Mouse (Mus musculus): ENCODE data around the gene 4933407L21Rik. TPM values are rescaled to one million over a fixed set of nuclear protein-coding genes. Genes with fewer than 3 reads are reported as not detected.

4933407L21Rik gene
- total RNA-seq, 2 experiments from 2014 or later, result 6.3 to 7.8 TPM

DNA sequence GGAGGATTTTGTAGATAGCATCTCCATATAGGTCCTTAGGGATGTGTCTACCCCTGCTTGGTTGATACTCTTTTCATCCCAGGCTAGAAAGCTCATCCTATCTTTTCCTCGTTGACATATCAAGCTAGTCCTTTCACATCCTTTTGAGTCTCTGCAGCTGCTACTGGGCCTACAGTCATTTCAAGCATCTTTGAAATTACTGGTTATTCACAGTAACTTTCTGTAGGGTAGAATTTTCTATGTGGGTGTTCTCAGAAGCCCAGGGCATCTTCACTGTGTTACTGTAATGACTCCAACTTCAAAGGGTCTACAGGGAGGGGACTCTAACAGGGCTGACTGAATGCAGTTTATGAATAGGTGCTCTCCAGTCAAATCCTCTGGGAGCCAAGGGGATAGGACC lies 9.0 kb downstream of the 4933407L21Rik start:
- no peak for DNase-seq (ENCODE audit: extremely low spot score in 1 of 2, low spot score in 2 of 2)
- intact Hi-C loops (cut with DNase I), result loop anchor here (10.0 kb wide), 1 partner anchor 83 kb away; no protein-coding TSS in a partner anchor

DNA sequence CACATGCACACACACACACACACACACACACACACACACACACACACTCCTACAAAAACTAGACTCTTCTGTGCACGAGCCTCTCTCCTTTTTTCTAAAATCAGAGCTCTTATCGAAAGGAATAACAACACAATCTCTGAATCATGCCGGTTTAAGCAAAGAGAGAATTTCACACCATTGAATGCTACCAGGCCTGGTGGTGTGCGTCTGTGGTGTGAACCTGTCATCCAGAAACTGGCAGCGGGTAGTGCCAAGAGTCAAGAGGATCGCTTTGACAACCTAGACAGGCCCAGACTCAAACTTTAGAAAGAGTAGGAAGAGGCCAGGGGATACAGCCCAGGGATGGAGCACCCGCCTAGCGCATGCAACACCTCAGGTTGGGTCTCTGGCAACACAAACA lies 14.0 kb downstream of the 4933407L21Rik start:
- intact Hi-C loops (cut with DNase I), result no loop called here
- no peak for DNase-seq (ENCODE audit: extremely low spot score in 1 of 2, low spot score in 2 of 2)

DNA sequence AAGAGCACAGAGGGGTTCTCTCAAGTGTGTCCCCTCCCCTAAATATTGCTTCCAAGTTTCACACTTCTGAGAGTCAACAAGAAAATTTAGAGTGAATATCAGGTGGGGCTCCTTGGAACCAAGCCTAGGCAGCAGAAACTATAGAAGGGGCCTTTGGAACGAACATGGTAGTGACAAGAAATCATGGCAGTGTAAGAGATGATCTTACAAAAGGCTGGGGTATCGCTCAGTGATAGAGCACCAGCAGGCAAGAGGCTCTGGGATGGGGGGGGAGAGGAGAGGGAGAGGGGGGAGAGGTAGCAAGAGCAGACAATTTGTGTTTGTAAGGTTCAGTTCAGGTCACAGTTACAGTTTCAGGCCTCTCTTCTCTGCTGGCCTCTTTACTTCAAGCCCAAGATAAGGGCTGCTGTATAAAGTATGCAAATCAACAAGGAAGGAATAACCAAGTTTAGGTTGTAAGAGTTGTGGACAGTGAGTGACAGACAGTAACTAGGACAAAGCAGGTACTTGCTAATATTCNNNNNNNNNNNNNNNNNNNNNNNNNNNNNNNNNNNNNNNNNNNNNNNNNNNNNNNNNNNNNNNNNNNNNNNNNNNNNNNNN lies 20.9 kb downstream of the 4933407L21Rik start:
- intact Hi-C loops (cut with DNase I), result no loop called here
- no peak for DNase-seq (ENCODE audit: extremely low spot score in 1 of 2, low spot score in 2 of 2)

GRCm38 (mm10) chr1:85955150-85955549 lies 26.9 kb downstream of the 4933407L21Rik start:
- no peak for DNase-seq (ENCODE audit: extremely low spot score in 1 of 2, low spot score in 2 of 2)
- intact Hi-C loops (cut with DNase I), result no loop called here

DNA sequence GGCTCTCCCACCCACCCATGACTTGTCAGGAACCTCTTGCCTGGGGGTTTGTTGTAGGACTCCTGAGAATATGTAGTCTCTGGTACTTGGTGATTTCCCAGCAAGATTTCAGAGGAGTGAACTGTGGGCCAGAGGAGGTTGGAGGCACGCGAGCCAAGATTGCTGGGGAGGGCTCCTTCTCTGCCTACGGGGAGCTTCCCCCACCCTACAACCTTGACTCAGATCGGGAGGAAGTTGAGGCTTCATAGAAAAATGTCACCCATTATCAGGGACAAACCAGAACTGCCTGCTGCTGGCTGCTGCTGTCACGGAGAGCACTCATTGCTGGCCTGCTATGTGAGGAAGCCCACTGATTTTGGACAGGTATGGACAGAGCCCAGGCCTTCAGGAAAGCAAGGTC lies 29.0 kb downstream of the 4933407L21Rik start:
- DNase-seq (ENCODE audit: extremely low spot score in 1 of 2, low spot score in 2 of 2), result no peak
- intact Hi-C loops (cut with DNase I), result no loop called here

DNA sequence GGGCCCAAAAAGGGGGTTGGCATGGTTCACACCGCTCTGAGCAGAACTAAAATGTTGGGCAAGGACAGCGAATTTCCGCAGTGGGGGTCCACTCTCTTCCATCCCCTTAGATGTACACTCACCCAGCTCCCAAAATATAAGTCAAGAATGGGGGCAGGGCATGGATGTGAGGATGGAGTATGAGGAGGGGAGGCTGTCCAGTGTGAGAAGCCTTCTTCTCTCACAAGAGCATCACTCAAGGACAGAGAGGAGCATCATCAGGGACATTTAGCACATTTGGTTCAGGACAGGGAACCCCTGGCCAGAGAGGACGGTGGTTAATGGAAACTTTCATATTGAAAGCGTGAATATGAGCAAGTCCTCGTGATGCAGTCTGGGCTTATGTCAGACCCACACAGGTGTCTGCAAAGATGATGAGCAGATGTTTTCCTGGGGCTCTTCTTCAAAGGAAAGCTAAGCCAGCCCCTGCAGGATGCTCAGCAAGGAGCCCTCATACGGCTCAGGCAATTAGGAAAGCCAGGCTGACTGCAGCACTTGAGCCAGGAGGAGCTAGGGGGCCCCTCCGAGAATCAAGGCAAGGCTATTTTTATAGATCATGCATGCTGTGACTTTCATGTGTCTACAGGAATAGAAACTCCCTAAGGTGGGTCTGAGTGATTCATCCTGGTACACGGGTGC lies 29.8 kb downstream of the 4933407L21Rik start:
- DNase-seq (ENCODE audit: extremely low spot score in 1 of 2, low spot score in 2 of 2), result no peak
- intact Hi-C loops (cut with DNase I), result no loop called here

DNA sequence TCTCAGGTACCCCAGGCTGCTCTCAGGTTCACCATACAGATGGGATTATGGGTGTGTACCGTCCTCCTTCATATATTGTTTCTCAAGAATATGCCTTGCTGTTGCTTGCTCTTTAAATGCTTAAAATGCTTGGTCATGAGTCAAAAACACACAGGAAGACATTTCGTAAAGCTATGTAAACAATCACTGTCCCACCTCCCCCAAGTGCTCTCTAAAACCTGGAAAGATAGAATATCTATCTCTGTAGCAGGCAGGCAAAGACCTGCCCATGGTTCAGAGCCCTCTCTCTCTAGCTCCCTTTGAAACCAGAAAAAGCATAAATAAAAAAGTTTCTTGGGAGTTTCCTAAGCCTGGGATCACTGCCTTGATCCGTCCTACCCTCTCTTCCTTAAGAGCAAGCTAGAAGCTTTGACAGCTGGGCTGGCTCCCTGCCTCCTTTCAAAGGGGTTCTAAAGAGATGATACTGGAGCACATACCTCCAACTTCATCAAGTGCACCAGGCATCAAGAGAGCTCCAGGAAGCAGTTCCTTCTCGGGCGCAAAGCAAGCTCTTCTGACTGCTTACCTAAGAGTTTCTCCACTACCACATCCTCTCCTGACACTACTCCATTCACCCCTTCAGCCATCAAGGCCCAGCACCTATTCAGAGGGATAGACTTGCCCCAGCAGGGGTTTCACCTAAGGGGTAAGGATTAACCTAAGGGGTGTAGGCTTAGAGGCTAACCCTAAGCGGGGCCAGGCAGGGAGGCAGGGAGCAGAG lies 31.0 kb downstream of the 4933407L21Rik start:
- DNase-seq (ENCODE audit: extremely low spot score in 1 of 2, low spot score in 2 of 2), result no peak
- intact Hi-C loops (cut with DNase I), result no loop called here

- intact Hi-C loops (cut with DNase I), result no loop called here
- no peak for DNase-seq (ENCODE audit: extremely low spot score in 1 of 2, low spot score in 2 of 2)
Measured at GRCm38 (mm10) chr1:85959889-85960276, 31.6 kb downstream of the 4933407L21Rik start.

DNA sequence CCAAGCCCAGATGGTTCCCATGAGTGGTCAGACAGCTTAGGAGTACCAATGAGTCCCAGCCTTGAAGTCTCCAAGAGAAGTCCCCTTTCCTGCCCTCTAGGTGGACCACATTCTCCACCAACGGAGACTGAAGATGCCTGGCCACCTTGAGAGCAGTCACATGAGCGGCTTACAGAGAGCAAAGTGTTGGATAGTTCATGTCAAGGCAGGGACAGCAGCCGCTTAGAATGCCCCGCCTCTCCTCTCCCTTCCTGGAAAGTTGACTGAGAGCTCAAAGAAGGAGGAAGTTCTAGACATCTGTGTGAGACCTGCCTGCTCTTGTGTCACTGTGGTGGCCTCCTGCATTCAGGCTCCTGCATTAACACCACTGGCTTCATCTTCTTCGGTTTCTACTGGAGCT lies 32.6 kb downstream of the 4933407L21Rik start, which contains the start of gene Gpr55:
Gene Gpr55 (minus strand): TSS at position 135 of the 400 bp plus-strand sequence.
- DNase-seq (ENCODE audit: extremely low spot score in 1 of 2, low spot score in 2 of 2), result no peak
- intact Hi-C loops (cut with DNase I), result no loop called here

- intact Hi-C loops (cut with DNase I), result no loop called here
- no peak for DNase-seq (ENCODE audit: extremely low spot score in 1 of 2, low spot score in 2 of 2)
Measured at GRCm38 (mm10) chr1:85962081-85962480, 33.8 kb downstream of the 4933407L21Rik start.

- DNase-seq (ENCODE audit: extremely low spot score in 1 of 2, low spot score in 2 of 2), result peak in 1 of 2 experiments; percentile 42
- intact Hi-C loops (cut with DNase I), result no loop called here
Measured at GRCm38 (mm10) chr1:85965856-85966255, 37.6 kb downstream of the 4933407L21Rik start.

- intact Hi-C loops (cut with DNase I), result no loop called here
- no peak for DNase-seq (ENCODE audit: extremely low spot score in 1 of 2, low spot score in 2 of 2)
Measured at GRCm38 (mm10) chr1:85969081-85969480, 40.8 kb downstream of the 4933407L21Rik start.

DNA sequence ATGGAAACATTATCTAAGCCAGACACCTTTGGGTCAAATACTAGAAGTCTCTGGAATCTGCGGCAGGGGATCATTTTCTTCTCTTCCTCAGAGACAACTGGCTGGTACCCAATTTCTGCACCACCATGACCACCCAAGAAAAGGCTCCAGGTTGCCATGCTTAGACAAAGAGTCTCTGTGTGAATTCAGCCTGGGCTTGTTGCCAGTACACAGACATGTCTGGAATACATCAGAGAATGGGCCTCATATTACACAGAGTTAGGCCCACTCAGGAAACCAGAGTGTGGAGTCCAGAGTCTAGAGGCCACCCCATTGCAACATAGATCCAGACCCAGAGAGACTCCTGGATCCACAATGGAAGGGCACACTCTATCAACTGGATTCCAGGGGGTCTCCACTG lies 41.2 kb downstream of the 4933407L21Rik start:
- intact Hi-C loops (cut with DNase I), result no loop called here
- peak; percentile 59 to 66 for DNase-seq (ENCODE audit: extremely low spot score in 1 of 2, low spot score in 2 of 2)

- DNase-seq (ENCODE audit: extremely low spot score in 1 of 2, low spot score in 2 of 2), result no peak
- intact Hi-C loops (cut with DNase I), result no loop called here
Measured at GRCm38 (mm10) chr1:85971070-85971469, 42.8 kb downstream of the 4933407L21Rik start.

GRCm38 (mm10) chr1:85972341-85972740 lies 44.1 kb downstream of the 4933407L21Rik start:
- no peak for DNase-seq (ENCODE audit: extremely low spot score in 1 of 2, low spot score in 2 of 2)
- intact Hi-C loops (cut with DNase I), result no loop called here

GRCm38 (mm10) chr1:85973468-85973877 lies 45.2 kb downstream of the 4933407L21Rik start:
- intact Hi-C loops (cut with DNase I), result no loop called here
- no peak for DNase-seq (ENCODE audit: extremely low spot score in 1 of 2, low spot score in 2 of 2)

- intact Hi-C loops (cut with DNase I), result no loop called here
- no peak for DNase-seq (ENCODE audit: extremely low spot score in 1 of 2, low spot score in 2 of 2)
Measured at GRCm38 (mm10) chr1:85977709-85978108, 49.4 kb downstream of the 4933407L21Rik start.

DNA sequence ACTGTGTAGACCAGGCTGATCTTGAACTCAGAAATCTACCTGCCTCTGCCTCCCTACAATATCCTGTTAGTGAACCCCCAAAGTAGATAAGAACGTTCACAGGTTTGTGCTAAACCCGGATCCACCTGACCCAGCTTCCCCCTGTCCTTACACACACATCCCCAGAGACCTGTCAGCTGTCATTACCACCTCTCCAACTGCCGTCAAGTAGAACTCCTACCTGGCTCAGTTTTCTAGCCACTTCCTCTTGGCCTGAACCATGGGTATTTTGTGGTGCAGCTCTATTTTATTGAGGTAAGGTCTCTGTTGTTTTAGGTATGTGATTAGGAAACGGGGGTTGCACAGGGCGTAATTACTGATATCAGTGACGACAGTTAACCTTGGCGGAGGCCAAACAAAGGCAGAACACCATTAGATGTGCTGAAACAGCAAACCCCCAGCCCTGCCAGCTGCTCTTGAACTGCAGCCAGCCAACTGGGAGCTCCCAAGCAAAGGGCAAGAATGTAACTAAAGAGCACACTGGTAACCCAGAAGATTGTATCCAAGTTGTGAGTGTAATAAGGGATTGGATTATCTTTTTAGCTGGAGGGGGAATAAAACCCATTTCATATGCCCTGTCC lies 53.6 kb downstream of the 4933407L21Rik start:
- intact Hi-C loops (cut with DNase I), result no loop called here
- no peak for DNase-seq (ENCODE audit: extremely low spot score in 1 of 2, low spot score in 2 of 2)

DNA sequence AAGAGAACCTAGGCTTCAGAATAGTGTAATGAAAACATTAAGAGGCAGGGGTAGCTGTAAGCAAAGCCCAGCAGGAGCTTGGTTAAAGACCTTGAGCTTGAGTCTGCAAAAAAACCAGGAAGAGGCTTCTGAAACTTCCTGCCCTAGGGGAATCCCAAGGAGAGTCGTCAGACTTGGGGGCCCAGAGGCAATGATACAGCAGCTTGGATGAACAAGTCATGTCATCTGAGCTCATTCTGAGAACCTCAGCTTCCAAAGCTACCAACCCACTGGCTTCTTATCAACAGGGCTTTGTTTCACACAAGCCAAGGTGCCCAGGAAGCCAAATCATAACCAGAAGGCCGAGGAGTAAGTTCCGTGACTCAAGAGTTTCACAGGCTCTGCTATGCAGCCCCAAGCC lies 57.5 kb downstream of the 4933407L21Rik start:
- DNase-seq (ENCODE audit: extremely low spot score in 1 of 2, low spot score in 2 of 2), result no peak
- intact Hi-C loops (cut with DNase I), result no loop called here

All from left cerebral cortex, postnatal 10 days (tissue).